Mouse (Mus musculus) forebrain, embryonic 15.5 days (tissue): ENCODE results near the gene E330021D16Rik. TPM values are rescaled to one million over a fixed set of nuclear protein-coding genes. Genes with fewer than 3 reads are reported as not detected.
A peak's percentile ranks its signal among the peaks of the same experiment; 100 is the strongest.

Experiments used
- ATAC-seq: fragments of 200-750 bp; cut with Nextera tagmentation; replicated peaks from 2 replicates; pipeline ENCODE4 v1.8.0; 2017; ENCODE audit warnings: mild to moderate bottlenecking, moderate TSS enrichment, moderate library complexity
- H3K27ac ChIP-seq: fragments of 300-500 bp; sonication (generic); replicated peaks from 2 replicates; pipeline ENCODE4 v1.5.1; 2015; ENCODE audit warnings: mild to moderate bottlenecking, inconsistent platforms
- H3K27me3 ChIP-seq: fragments of 300-500 bp; sonication (generic); 2 replicates; pipeline ENCODE4 v1.6.1; 2015; ENCODE audit warnings: inconsistent platforms
- H3K36me3 ChIP-seq: fragments of 300-500 bp; sonication (generic); 2 replicates; pipeline ENCODE4 v1.6.1; 2015; ENCODE audit warnings: mild to moderate bottlenecking, inconsistent platforms
- H3K4me1 ChIP-seq: fragments of 300-500 bp; sonication (generic); 2 replicates; pipeline ENCODE4 v1.6.1; 2015; ENCODE audit warnings: inconsistent platforms
- H3K4me2 ChIP-seq: fragments of 300-500 bp; sonication (generic); replicated peaks from 2 replicates; pipeline ENCODE4 v1.6.1; 2015; ENCODE audit warnings: mild to moderate bottlenecking, inconsistent platforms
- H3K4me3 ChIP-seq: fragments of 300-500 bp; sonication (generic); 2 replicates; pipeline ENCODE4 v1.5.1; 2015; ENCODE audit warnings: mild to moderate bottlenecking, inconsistent platforms
- H3K9ac ChIP-seq: fragments of 300-500 bp; sonication (generic); replicated peaks from 2 replicates; pipeline ENCODE4 v1.6.1; 2015; ENCODE audit warnings: mild to moderate bottlenecking, inconsistent platforms
- H3K9me3 ChIP-seq: fragments of 300-500 bp; sonication (generic); 2 replicates; pipeline ENCODE4 v1.6.1; 2016; ENCODE audit warnings: inconsistent platforms
- WGBS: fragments of 180-500 bp; shearing (Covaris S2); methylation state at CpG from one replicate; pipeline ENCODE4 v1.1.7; 2015; ENCODE audit warnings: mixed read lengths; 5-methylcytosine and 5-hydroxymethylcytosine counted together
- polyA plus RNA-seq: library from polyadenylated mRNA; unstranded; fragments of >200 nt; fragmentation: Nextera tagmentation; extraction: Ambion mirVana; gene quantifications from 2 replicates; pipeline ENCODE4 v1.2.1, GENCODE M21; 2015

Gene E330021D16Rik
- polyA plus RNA-seq, 1 experiment from 2014 or later: not detected

DNA sequence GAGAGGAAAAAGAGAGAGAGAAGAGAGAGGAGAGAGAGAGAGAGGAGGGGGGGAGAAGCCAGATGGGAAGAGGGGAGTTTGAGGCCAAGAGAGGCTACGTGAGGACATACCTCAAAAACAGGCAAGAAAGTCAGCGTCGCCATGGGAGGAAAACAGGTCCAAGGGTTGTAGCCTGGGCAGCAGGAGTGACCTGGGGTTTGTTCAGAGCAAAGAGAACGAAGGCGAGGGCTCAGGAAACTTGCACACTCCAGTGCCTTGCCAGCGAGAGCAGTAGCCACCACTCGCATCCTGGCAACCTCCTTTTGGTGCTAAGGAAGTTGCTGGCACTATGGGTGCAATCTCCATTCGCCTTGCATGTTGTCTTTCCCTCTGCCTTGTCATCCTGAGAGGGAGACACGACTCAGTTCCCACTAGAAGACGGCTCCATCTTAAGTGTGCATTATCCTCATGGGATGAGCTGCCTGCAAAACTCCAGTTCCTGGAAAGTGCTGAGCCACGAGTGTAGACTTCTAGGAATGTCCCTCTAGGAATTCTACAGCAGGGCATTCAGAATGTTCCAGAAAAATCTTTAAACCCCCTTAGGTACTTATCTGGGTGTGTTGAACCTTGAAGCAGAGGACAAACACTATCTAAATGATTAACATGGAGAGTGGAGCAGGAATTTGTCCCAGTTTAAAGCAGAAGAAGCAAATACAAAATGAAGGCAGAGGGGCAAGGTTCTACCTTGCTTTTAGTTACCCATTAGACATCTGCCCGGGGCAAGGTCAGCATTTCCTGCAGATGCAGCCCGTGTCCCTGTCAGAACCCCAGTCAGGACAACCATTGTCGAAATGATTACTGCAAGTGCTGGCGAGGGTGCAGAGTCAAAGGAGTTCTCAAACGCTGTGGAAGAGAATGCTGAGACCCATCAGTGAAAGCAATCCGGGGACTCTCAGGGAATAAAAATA, 3.8 kb upstream of the E330021D16Rik start:
- Histone ChIP-seq H3K27ac (no peak overlapping the region), H3K4me2 (no peak overlapping the region), H3K27me3 (no peaks in the 10 kb centered on the region), H3K9me3 (no peaks in the 10 kb centered on the region), H3K4me1 (no peaks in the 10 kb centered on the region), H3K9ac (no peak overlapping the region), H3K36me3 (no peaks in the 10 kb centered on the region), H3K4me3 (no peak overlapping the region)
- WGBS: 85% methylated on average over 17 of the region's 17 CpGs
- ATAC-seq: no peak

GRCm38 (mm10) chr6:136418333-136418848, 3.0 kb upstream of the E330021D16Rik start:
- no peak overlapping the region for H3K4me3 ChIP-seq
- no peak for ATAC-seq
- H3K9me3 ChIP-seq: no peaks in the 10 kb centered on the region
- H3K27ac ChIP-seq: no peak overlapping the region
- no peaks in the 10 kb centered on the region for H3K36me3 ChIP-seq
- WGBS: 72% methylated on average over 8 of the region's 8 CpGs
- no peaks in the 10 kb centered on the region for H3K4me1 ChIP-seq
- no peak overlapping the region for H3K9ac ChIP-seq
- H3K4me2 ChIP-seq: no peak overlapping the region
- H3K27me3 ChIP-seq: no peaks in the 10 kb centered on the region

DNA sequence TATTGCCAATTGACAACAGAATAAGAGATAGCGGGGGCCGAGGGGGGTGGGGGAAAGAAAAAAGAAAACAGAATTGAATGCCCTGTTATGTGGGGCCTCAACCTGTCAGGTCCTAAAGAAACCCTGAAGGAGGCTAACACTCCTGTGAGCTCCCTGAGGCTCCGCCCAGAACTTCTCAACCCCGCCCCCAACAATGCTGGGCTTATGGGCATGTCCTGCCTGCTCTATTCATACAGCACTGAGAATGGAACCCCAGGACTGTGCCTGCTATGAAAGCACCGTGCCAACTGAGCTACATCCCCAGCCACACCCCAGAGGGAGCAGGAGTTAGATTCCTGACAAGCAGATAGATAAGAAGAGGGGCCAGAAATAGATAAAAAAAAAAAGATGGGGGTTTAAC, 2.5 kb upstream of the E330021D16Rik start:
- Histone ChIP-seq H3K4me3 (no peak overlapping the region), H3K27me3 (no peaks in the 10 kb centered on the region), H3K4me1 (no peaks in the 10 kb centered on the region), H3K4me2 (no peak overlapping the region), H3K36me3 (no peaks in the 10 kb centered on the region), H3K27ac (no peak overlapping the region), H3K9me3 (no peaks in the 10 kb centered on the region), H3K9ac (no peak overlapping the region)
- WGBS: 69% methylated on average over 5 of the region's 5 CpGs
- ATAC-seq: no peak

GRCm38 (mm10) chr6:136413856-136414362, 1.5 kb downstream of the E330021D16Rik start:
- no peak overlapping the region for H3K9ac ChIP-seq
- H3K9me3 ChIP-seq: no peaks in the 10 kb centered on the region
- no peaks in the 10 kb centered on the region for H3K27me3 ChIP-seq
- ATAC-seq: no peak
- 84% methylated on average over 5 of the region's 5 CpGs for WGBS
- no peaks in the 10 kb centered on the region for H3K4me1 ChIP-seq
- H3K27ac ChIP-seq: no peak overlapping the region
- H3K36me3 ChIP-seq: no peaks in the 10 kb centered on the region
- H3K4me3 ChIP-seq: no peak overlapping the region
- H3K4me2 ChIP-seq: no peak overlapping the region

- Histone ChIP-seq H3K4me2 (no peak overlapping the region), H3K27me3 (no peaks in the 10 kb centered on the region), H3K4me3 (no peak overlapping the region), H3K4me1 (no peaks in the 10 kb centered on the region), H3K9ac (no peak overlapping the region), H3K9me3 (no peaks in the 10 kb centered on the region), H3K27ac (no peak overlapping the region), H3K36me3 (no peaks in the 10 kb centered on the region)
- ATAC-seq: no peak
- 96% methylated on average over 2 of the region's 2 CpGs for WGBS
Observed at GRCm38 (mm10) chr6:136407608-136408192, 7.7 kb downstream of the E330021D16Rik start.

DNA sequence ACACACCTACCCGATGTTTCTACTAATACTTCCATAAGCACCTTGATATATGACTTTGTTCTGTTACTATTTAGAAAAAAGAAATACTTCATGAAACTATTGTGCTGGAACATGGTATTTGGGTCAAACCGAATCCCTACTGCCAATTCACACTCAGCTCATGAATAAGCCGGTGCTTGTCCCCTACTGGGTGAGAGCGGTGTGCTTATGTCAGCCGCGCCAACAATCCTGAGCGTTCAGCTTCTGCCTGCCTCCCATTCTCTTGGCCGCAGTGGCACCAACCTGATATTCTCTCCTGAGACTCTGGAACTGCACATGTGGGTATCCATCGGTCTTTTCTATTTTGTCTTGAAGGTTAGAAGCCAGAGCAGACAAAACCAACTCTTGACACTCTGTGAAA, 18.5 kb downstream of the E330021D16Rik start:
- Histone ChIP-seq H3K4me3 (no peak overlapping the region), H3K27me3 (no peaks in the 10 kb centered on the region), H3K36me3 (no peaks in the 10 kb centered on the region), H3K9me3 (no peaks in the 10 kb centered on the region), H3K4me2 (no peak overlapping the region), H3K4me1 (no peaks in the 10 kb centered on the region), H3K27ac (no peak overlapping the region), H3K9ac (no peak overlapping the region)
- no peak for ATAC-seq
- 92% methylated on average over 9 of the region's 9 CpGs for WGBS

- H3K4me2 ChIP-seq: no peak overlapping the region
- no peak overlapping the region for H3K4me3 ChIP-seq
- no peaks in the 10 kb centered on the region for H3K27me3 ChIP-seq
- no peak overlapping the region for H3K9ac ChIP-seq
- no peaks in the 10 kb centered on the region for H3K4me1 ChIP-seq
- H3K36me3 ChIP-seq: no peaks in the 10 kb centered on the region
- no peaks in the 10 kb centered on the region for H3K9me3 ChIP-seq
- 35% methylated on average over 9 of the region's 9 CpGs for WGBS
- no peak overlapping the region for H3K27ac ChIP-seq
- ATAC-seq: no peak
Observed at GRCm38 (mm10) chr6:136390262-136390661, 25.1 kb downstream of the E330021D16Rik start.

- WGBS: 70% methylated on average over 7 of the region's 7 CpGs
- no peaks in the 10 kb centered on the region for H3K4me1 ChIP-seq
Observed at GRCm38 (mm10) chr6:136385287-136385686, 30.1 kb downstream of the E330021D16Rik start.

DNA sequence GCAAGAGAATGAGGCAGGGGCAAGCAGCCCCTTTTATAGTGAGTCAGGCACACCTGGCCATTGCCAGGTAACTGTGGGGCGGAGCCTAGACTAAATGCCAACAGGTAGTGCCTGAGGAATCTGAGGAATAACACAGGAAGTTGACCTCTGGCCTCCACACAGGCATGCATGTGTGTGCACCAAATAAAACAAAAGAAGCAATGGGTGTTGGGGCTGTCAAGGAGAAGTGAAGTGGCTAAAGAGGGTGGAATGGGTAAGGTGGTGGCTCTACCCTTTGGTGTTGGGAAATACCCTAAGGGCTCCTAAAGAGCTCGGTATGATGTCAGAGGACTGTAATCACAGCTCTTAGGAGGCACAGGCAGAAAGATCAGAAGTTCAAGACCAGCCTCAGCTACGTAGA, 32.2 kb downstream of the E330021D16Rik start:
- no peak for ATAC-seq

More at GRCm38 (mm10) chr6:136385287-136385686, 30.1 kb downstream of the E330021D16Rik start:
- Histone ChIP-seq H3K27ac (no peak overlapping the region), H3K36me3 (no peaks in the 10 kb centered on the region), H3K27me3 (no peaks in the 10 kb centered on the region), H3K4me2 (no peak overlapping the region), H3K9me3 (no peaks in the 10 kb centered on the region), H3K4me3 (no peak overlapping the region), H3K9ac (no peak overlapping the region)
- no peak for ATAC-seq

GRCm38 (mm10) chr6:136376097-136376496, 39.3 kb downstream of the E330021D16Rik start:
- Histone ChIP-seq H3K4me3 (no peak overlapping the region), H3K27me3 (no peaks in the 10 kb centered on the region), H3K4me2 (no peak overlapping the region), H3K27ac (no peak overlapping the region), H3K9ac (no peak overlapping the region), H3K9me3 (no peaks in the 10 kb centered on the region), H3K4me1 (no peaks in the 10 kb centered on the region), H3K36me3 (no peaks in the 10 kb centered on the region)
- ATAC-seq: no peak

More for the DNA sequence above, 32.2 kb downstream of the E330021D16Rik start:
- Histone ChIP-seq H3K4me1 (no peaks in the 10 kb centered on the region), H3K27me3 (no peaks in the 10 kb centered on the region), H3K9me3 (no peaks in the 10 kb centered on the region), H3K36me3 (no peaks in the 10 kb centered on the region), H3K4me2 (no peak overlapping the region), H3K4me3 (no peak overlapping the region), H3K27ac (no peak overlapping the region), H3K9ac (no peak overlapping the region)
- WGBS: 86% methylated on average over 3 of the region's 3 CpGs

DNA sequence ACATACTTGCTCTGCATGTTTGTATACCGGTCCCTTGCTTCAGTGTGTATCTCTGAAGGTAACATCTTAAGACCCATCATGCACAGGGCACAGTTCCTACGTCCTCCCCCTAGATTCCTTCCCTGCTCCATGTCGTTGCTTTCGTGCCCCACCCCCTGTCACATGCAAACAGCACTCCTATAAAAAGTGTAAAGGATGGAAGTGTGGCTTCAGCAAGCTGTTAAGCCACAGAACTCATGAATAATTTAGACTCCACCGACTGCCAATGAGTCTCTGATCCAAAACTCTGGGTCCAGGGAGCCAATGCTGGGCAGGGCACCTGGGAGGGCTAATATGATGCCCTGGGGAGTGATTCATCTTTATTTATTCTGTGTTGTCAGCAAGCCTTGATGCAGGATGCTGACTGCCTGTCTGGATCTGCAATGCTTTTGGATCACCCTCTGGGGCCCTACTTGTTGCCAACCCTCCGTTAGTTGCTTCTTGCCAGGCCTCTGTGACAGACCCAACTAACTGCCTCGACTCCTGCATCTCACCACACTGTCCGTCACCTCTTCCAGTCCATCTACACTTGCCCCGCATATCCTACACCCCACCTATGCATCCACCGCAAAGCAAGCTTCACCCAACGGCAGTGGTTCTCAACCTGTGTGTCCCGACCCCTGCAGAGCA, 50.8 kb downstream of the E330021D16Rik start:
- peak; percentile 69 for ATAC-seq
- WGBS: 66% methylated on average over 12 of the region's 12 CpGs
- H3K9ac ChIP-seq: no peak overlapping the region

DNA sequence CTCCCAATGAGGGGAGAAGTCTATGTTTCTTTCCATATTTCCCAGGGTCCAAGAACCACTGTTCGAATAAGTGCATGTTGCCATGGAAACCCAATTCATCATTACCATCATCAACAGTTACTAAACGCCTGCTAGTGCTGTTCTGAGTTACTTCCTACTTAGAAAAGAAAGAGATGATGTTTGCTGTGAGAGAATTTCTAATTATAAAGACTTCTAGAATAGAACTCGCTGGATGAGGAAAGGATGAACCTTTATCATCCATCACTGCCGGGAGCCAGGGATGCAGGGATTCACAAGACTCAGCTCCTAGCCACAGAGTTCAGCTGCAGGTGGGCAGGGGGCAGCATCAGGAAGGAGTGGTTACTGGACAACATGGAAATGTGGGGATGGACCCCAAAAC, 51.4 kb downstream of the E330021D16Rik start:
- H3K4me2 ChIP-seq: no peak overlapping the region
- no peaks in the 10 kb centered on the region for H3K9me3 ChIP-seq
- H3K27ac ChIP-seq: 0 out of 2 replicates have a peak overlapping the region, but pooled peaks have one; percentile 14
- H3K9ac ChIP-seq: no peak overlapping the region
- no peak overlapping the region for H3K4me3 ChIP-seq
- 63% methylated on average over 4 of the region's 4 CpGs for WGBS
- H3K36me3 ChIP-seq: no peaks in the 10 kb centered on the region
- no peaks in the 10 kb centered on the region for H3K27me3 ChIP-seq
- H3K4me1 ChIP-seq: peaks cover 10% of the 10 kb centered on the region; the same call in 1 of the 2 replicates
- ATAC-seq: no peak

More for the DNA sequence above, 50.8 kb downstream of the E330021D16Rik start:
- Histone ChIP-seq H3K36me3 (no peaks in the 10 kb centered on the region), H3K4me1 (peaks cover 10% of the 10 kb centered on the region; the same call in 1 of the 2 replicates), H3K27me3 (no peaks in the 10 kb centered on the region), H3K27ac (no peak overlapping the region), H3K4me2 (no peak overlapping the region), H3K4me3 (no peak overlapping the region), H3K9me3 (no peaks in the 10 kb centered on the region)
